8 mouse cellular contexts compared by ENCODE assay signal in genomic region chr13:54610972-54611754, GRCm38 (mm10). TPM values are rescaled to one million over a fixed set of nuclear protein-coding genes. Genes with fewer than 3 reads are reported as not detected.
A peak's percentile ranks its signal among the peaks of the same experiment; 100 is the strongest.
DNase-seq lines count a peak whose midpoint lies in the region; ATAC-seq and TF ChIP-seq lines count a peak whose summit lies in the region.

Gene Cltb (minus strand): TSS chr13:54611344.

- peak within 1 kb of the TSS; percentile 54 for H3K27ac ChIP-seq in bone marrow, adult 2 months (ENCODE audit: control insufficient read depth, insufficient read depth, low read depth, low read length, poor library complexity)
- H3K27ac ChIP-seq in embryonic fibroblast, embryonic 13.5 days (ENCODE audit: insufficient read depth, low read length) = peak within 1 kb of the TSS; percentile 44
- H3K27ac ChIP-seq in heart, embryonic 10.5 days = peak within 1 kb of the TSS; percentile 87
- H3K27ac ChIP-seq in kidney, embryonic 15.5 days = peak within 1 kb of the TSS; percentile 84
- H3K27ac ChIP-seq in liver, adult 2 months (replicated peaks; ENCODE audit: insufficient read depth, low read depth, low read length) = peak within 1 kb of the TSS; percentile 78

- H3K27me3 ChIP-seq in heart, embryonic 10.5 days (ENCODE audit: insufficient read depth, poor library complexity, severe bottlenecking) = peaks cover 16% of the 10 kb centered on the region; the same call in 1 of the 2 replicates
- H3K27me3 ChIP-seq in kidney, embryonic 15.5 days = no peaks in the 10 kb centered on the region
- H3K27me3 ChIP-seq in liver, adult 2 months (ENCODE audit: control insufficient read depth, insufficient read depth, low read length) = no peaks in the 10 kb centered on the region

- no peaks in the 10 kb centered on the region for H3K9me3 ChIP-seq in heart, embryonic 10.5 days
- H3K9me3 ChIP-seq in kidney, embryonic 15.5 days (replicated peaks) = no peaks in the 10 kb centered on the region

- ATAC-seq in kidney, embryonic 15.5 days (replicated peaks; ENCODE audit: low FRiP score) = peak; percentile 73
- ATAC-seq in monocyte, adult 5-6 weeks (replicated peaks; ENCODE audit: insufficient number of reproducible peaks, low FRiP score, low TSS enrichment, poor library complexity, severe bottlenecking) = peak; percentile 52; the same call in 1 of the 2 replicates

- peak; percentile 25; the same call in 1 of the 2 replicates for TF ChIP-seq POLR2A in bone marrow, adult 2 months (IDR thresholded peaks at IDR 0.05; ENCODE audit: borderline replicate concordance, control insufficient read depth, low read depth, low read length)
- TF ChIP-seq POLR2A in embryonic fibroblast, embryonic 13.5 days (IDR thresholded peaks at IDR 0.05; ENCODE audit: low read depth, low read length) = peak; percentile 66
- TF ChIP-seq POLR2A in liver, adult 2 months (IDR thresholded peaks at IDR 0.05; ENCODE audit: extremely low read depth, insufficient read depth, low read length) = peak; percentile 64

- WGBS in bone marrow, adult 2 months = under 1% methylated on average over 65 of the region's 66 CpGs
- 2% methylated on average over 49 of the region's 66 CpGs for WGBS in heart, embryonic 10.5 days
- under 1% methylated on average over 66 of the region's 66 CpGs for WGBS in kidney, embryonic 15.5 days
- under 1% methylated on average over 63 of the region's 66 CpGs for WGBS in liver, adult 2 months

- H3K9ac ChIP-seq in kidney, embryonic 15.5 days = peak within 1 kb of the TSS; percentile 78
- peak within 1 kb of the TSS; percentile 88 for H3K9ac ChIP-seq in liver, adult 2 months (ENCODE audit: low read depth, low read length)

- TF ChIP-seq CTCF in bone marrow, adult 2 months (IDR thresholded peaks at IDR 0.05; ENCODE audit: control insufficient read depth, insufficient read depth, low read length) = no peak
- TF ChIP-seq CTCF in embryonic fibroblast, embryonic 13.5 days (IDR thresholded peaks at IDR 0.05; ENCODE audit: borderline replicate concordance, insufficient read depth, low read length) = no peak
- TF ChIP-seq CTCF in liver, adult 2 months (IDR thresholded peaks at IDR 0.05; ENCODE audit: low read depth, low read length) = no peak

- peak within 1 kb of the TSS; percentile 98 for H3K4me2 ChIP-seq in kidney, embryonic 15.5 days

- H3K4me3 ChIP-seq in bone marrow, adult 2 months (replicated peaks; ENCODE audit: control insufficient read depth, low read depth, low read length) = peak within 1 kb of the TSS; percentile 79
- H3K4me3 ChIP-seq in embryonic fibroblast, embryonic 13.5 days (ENCODE audit: insufficient read depth, low read length) = peak within 1 kb of the TSS; percentile 83
- H3K4me3 ChIP-seq in heart, embryonic 10.5 days = peak within 1 kb of the TSS; percentile 85
- H3K4me3 ChIP-seq in kidney, embryonic 15.5 days (replicated peaks) = peak within 1 kb of the TSS; percentile 79
- H3K4me3 ChIP-seq in liver, adult 2 months (ENCODE audit: insufficient read depth, low read depth, low read length) = peak within 1 kb of the TSS; percentile 91

- H3K79me2 ChIP-seq in liver, adult 2 months (ENCODE audit: control insufficient read depth, insufficient read depth, low read length) = peaks cover 3% of the 10 kb centered on the region; the same call in 1 of the 2 replicates

- H3K36me3 ChIP-seq in heart, embryonic 10.5 days = no peaks in the 10 kb centered on the region
- H3K36me3 ChIP-seq in kidney, embryonic 15.5 days = no peaks in the 10 kb centered on the region
- peaks cover 2% of the 10 kb centered on the region; the same call in 1 of the 2 replicates for H3K36me3 ChIP-seq in liver, adult 2 months (ENCODE audit: control insufficient read depth, insufficient read depth, low read length)

- peak; percentile 84 for DNase-seq in A20 (ENCODE audit: low read depth, low spot score)
- peak; percentile 86 for DNase-seq in heart, embryonic 10.5 days (ENCODE audit: low spot score)
- DNase-seq in liver, adult 2 months (ENCODE audit: extremely low read depth, low read depth, low spot score) = peak; percentile 51
- DNase-seq in spleen, postnatal 4 days (ENCODE audit: low spot score in 2 of 2) = peak; percentile 77 to 88

- no peaks in the 10 kb centered on the region for H3K4me1 ChIP-seq in bone marrow, adult 2 months (ENCODE audit: control insufficient read depth, insufficient read depth, low read length)
- peaks cover 13% of the 10 kb centered on the region for H3K4me1 ChIP-seq in embryonic fibroblast, embryonic 13.5 days (ENCODE audit: control insufficient read depth, insufficient read depth, low read length)
- H3K4me1 ChIP-seq in heart, embryonic 10.5 days = peaks cover 25% of the 10 kb centered on the region
- H3K4me1 ChIP-seq in kidney, embryonic 15.5 days = peaks cover 26% of the 10 kb centered on the region
- peaks cover 5% of the 10 kb centered on the region for H3K4me1 ChIP-seq in liver, adult 2 months (ENCODE audit: control insufficient read depth, insufficient read depth, low read length)

RNA-seq across cellular contexts. Expression of gene Cltb, which starts in this region (rescaled TPM):
- 19.8 TPM in 2 replicates for polyA plus RNA-seq in bone marrow, adult 2 months (2011; ENCODE audit: insufficient read depth, insufficient read length, low replicate concordance, missing spikeins)
- 44.8 and 56.1 TPM in 2 replicates for polyA plus RNA-seq in embryonic fibroblast, embryonic 13.5 days (2011; ENCODE audit: insufficient read length, low read depth, missing spikeins)
- polyA plus RNA-seq in heart, embryonic 10.5 days (2016; fragmentation: Nextera tagmentation; extraction: Ambion mirVana) = 32.1 and 36.5 TPM in 2 replicates
- 44.8 and 45.6 TPM in 2 replicates for polyA plus RNA-seq in kidney, embryonic 15.5 days (2015; fragmentation: Nextera tagmentation; extraction: Ambion mirVana)
- 19.0 and 24.8 TPM in 2 replicates for total RNA-seq in liver, adult 2 months (2014; rRNA removed)
- polyA plus RNA-seq in liver, adult 2 months (2012; rRNA removed) = 45.6 and 51.5 TPM in 2 replicates
- total RNA-seq in monocyte, adult 5-6 weeks (2017) = 19.8 to 45.0 TPM (median 35.6 TPM) in 3 replicates

Comparison
In these comparisons a context has a peak if more than half of its experiments do, and no peak if none do; other contexts are left out.
1. Peak in every context shown above with its lines: DNase-seq, ATAC-seq, H3K4me3 ChIP-seq and H3K27ac ChIP-seq.